Mouse (Mus musculus): ENCODE results near the gene Map2k5. TPM values are rescaled to one million over a fixed set of nuclear protein-coding genes. Genes with fewer than 3 reads are reported as not detected.

Map2k5 gene
- total RNA-seq, 4 experiments from 2014 or later = 16.9 to 19.7 (median 18.2) TPM

DNA sequence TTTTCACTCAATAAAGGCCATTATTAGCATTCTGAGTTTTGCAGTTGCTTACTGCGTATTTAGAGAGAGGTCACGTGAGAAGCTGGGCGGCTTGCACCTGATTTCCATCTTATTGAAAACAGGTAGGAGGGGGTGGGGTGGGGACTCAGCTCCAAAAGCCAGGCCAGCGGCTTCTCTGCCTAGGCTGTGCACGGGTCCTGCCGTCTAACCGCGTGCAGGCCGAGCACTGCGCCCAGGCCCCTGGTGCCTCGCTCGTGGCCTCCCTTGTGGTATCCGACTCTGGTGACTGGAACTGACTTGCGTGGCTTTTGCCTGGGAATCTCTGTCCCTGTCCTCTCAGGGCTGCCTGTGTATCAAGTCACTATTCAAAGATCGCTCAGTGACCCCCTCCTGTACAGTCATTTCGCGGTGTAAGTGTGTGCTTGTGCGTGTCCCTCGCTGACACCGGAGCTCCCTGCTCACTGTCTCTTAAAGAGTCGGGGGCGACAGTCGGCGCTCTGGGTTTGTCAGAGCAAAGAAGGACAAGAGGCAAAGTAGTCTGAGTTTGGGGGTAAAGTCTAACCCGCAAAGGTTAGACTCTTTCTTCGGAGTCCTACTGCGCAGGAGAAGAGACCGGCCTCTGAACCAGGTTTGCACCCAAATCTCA lies 245.6 kb downstream of the Map2k5 start:
- peak; percentile 36 for DNase-seq (ENCODE audit: low spot score)

DNA sequence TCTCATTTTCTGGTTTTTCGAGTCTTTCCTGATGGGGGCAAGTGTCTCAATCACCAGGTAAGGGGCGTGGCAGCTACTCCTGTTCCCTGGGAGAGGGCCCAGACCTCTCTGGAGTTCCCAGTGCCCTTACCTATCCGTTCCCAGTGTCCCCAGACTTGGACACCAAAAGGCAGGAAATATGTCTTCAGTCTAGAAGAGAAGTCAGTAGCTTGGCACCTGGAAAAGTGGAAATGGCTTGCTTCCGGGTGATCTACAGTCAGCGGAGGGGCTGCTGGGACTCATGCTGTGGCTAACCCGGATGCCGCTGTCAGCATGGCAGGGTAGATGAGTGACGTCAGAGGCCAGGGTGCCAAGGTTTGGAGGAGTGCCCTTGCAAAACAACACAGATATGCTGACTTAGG lies 248.1 kb downstream of the Map2k5 start:
- DNase-seq (ENCODE audit: low spot score) = no peak

DNA sequence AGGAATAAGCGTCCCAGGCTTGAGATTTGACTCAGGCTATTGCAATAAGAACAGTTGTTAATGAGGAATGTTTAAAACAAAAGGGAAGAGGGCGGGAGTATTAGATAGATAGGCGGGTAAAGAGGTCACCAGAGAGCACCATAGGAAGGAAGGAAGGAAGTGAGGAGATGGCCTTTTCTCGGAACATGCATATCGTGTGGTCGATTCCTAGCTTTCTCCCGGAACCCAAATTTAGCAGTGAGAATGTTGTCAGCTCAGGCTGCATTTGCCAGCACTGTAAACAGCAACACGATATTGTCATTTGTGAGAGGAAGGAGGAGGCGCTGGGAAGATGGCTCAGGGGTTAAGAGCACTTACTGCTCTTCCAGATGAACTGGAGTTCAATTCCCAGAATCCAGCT lies 253.2 kb downstream of the Map2k5 start:
- DNase-seq (ENCODE audit: low spot score) = no peak

DNA sequence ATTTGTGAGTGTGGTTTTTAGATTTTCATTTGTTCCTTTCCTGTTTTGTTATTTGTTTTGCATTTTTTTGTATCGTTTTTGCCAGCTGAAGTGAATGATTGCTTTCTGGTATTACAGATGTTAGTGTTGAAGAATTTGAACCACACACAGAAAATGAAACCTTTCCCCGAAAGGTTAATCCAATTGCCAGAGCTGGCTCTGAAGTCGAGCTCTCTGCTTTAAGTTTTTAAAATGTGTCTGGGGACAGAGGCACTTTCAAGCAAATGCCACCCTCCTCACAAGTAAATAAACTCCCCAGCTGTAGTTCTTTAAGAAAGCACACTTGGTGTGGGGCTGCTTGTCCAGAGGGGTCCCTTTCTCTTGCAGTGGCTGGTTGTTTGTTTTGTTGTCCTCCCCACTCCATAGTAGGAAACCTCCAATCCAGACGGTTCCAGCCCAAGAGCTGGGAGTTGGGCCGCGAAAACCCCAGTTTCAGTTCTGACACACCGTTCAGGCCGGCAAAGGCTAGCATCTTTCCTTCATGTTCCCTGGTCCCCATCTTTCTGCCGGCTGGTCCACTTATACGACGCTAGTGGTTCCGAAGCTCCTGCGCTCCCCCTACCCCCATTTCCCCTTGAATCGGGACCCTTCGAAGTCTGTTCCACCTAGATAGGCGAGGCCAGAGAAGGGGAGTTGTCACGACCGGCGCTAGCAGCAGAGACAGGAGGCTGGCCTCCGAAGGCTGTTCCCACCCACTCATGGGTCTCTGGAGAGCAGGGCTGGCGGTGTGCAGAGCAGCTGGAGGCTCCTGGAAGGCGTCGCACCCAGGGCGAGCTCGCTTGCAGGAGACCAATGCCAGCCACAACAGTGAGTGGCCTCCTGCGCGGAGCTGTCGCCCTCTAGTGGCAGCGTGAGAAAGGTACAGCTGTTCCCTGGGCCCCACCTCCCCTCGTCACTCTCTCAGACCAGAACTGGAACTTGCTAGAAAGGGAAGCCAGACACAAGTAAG lies 254.0 kb downstream of the Map2k5 start:
- peak; percentile 95 for DNase-seq (ENCODE audit: low spot score)

DNA sequence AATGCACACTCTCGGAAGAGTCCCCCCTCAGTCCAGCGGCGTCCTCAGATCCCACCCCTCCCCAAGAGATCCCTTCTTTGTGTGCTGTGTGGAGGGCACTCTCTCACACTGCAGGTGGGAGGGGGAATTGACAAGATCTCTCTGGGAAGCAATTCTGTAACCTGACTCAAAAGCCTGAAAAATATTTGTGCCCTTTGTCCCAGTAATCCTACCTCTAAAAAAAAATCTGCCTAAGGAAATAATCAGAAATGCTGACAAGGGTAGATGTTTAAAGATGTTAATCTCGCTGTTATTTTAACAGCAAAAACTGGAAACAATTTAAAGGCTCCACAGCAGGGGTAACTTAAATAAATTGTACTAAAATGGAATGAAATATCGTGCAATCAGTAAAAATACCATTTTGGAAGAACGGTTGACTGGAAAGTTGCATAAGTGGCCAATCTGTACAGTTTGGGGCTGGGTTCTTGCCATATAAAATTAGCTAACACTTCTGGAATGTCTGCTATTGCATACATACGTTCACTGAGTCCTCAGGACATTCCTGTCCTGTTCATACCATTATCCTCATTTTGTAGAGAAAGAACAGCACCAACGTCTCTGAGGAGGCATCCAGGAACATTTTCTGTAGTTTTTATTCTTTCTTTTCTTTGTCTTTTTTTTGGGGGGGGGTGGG lies 255.4 kb downstream of the Map2k5 start:
- no peak for DNase-seq (ENCODE audit: low spot score)

DNA sequence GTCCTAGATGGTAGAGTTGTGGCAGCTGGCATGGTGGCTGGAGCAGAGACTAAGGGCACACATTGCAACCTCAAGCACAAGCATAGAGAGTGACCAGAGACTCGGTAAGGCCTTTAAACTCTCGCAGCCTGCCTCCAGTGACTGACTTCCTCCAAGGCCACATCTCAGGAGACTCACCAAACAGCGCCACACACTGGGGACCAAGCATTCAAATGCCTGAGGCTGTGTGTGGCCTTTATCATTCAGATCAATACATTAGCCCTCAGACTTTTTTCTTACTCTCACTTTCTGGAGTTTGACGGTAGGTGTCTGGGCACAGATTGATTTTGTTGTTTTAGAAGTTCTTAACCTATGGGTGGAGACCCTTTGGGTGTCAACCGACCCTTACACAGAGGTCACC lies 259.3 kb downstream of the Map2k5 start:
- no peak for DNase-seq (ENCODE audit: low spot score)

Other genes starting within 250 kb of the Map2k5 start
- gene Skor1, start 228.9 kb downstream of the Map2k5 start, total RNA-seq (2022) = under 1 TPM in 3 of 4 experiments, not detected in 1; 0.08 to 0.20 (median 0.12) TPM
- gene 2300009A05Rik, start 21.3 kb upstream of the Map2k5 start, total RNA-seq (2022) = 10 to 100 TPM; 24.2 to 38.5 (median 28.3) TPM
- gene Iqch, start 224.6 kb upstream of the Map2k5 start, total RNA-seq (2022) = not detected
- 10 to 100 TPM; 14.6 to 23.9 (median 20.2) TPM for gene Aagab, start 224.8 kb upstream of the Map2k5 start, total RNA-seq (2022)